Mouse (Mus musculus) stomach, embryonic 16.5 days (tissue): ENCODE measurements around the gene Eif2b5. TPM values are rescaled to one million over a fixed set of nuclear protein-coding genes. Genes with fewer than 3 reads are reported as not detected.
A peak's percentile ranks its signal among the peaks of the same experiment; 100 is the strongest.
"Not testable (repeated sequence)": the region's sequence is repeated elsewhere in the genome, so short reads cannot be mapped to it uniquely, and the experiment has no call there.

Experiments
- ATAC-seq: fragments of 200-750 bp; cut with Nextera tagmentation; 2 replicates; pipeline ENCODE4 v1.8.0; 2017; ENCODE audit warnings: moderate number of reproducible peaks, moderate TSS enrichment; ENCODE audit not compliant: insufficient read depth, low FRiP score
- H3K27ac ChIP-seq: fragments of 300-500 bp; sonication (generic); 2 replicates; pipeline ENCODE4 v1.5.1; 2014; ENCODE audit warnings: low read length
- H3K27me3 ChIP-seq: fragments of 300-500 bp; sonication (generic); 2 replicates; pipeline ENCODE4 v1.6.1; 2014; ENCODE audit warnings: low read length, control low read depth, mixed read lengths; ENCODE audit not compliant: control insufficient read depth, insufficient read depth
- H3K36me3 ChIP-seq: fragments of 300-500 bp; sonication (generic); 2 replicates; pipeline ENCODE4 v1.6.1; 2014; ENCODE audit warnings: low read length; ENCODE audit not compliant: control insufficient read depth, insufficient read depth
- H3K4me1 ChIP-seq: fragments of 300-500 bp; sonication (generic); 2 replicates; pipeline ENCODE4 v1.6.1; 2014; ENCODE audit warnings: low read length, control low read depth, mixed read lengths; ENCODE audit not compliant: control insufficient read depth, insufficient read depth
- H3K4me2 ChIP-seq: fragments of 300-500 bp; sonication (generic); 2 replicates; pipeline ENCODE4 v1.6.1; 2014; ENCODE audit warnings: low read depth, low read length, mixed read lengths
- H3K4me3 ChIP-seq: fragments of 300-500 bp; sonication (generic); replicated peaks from 2 replicates; pipeline ENCODE4 v1.5.1; 2014; ENCODE audit warnings: mild to moderate bottlenecking, low read length
- H3K9ac ChIP-seq: fragments of 300-500 bp; sonication (generic); 2 replicates; pipeline ENCODE4 v1.6.1; 2014; ENCODE audit warnings: low read length
- H3K9me3 ChIP-seq: fragments of 300-500 bp; sonication (generic); replicated peaks from 2 replicates; pipeline ENCODE4 v1.6.1; 2016; ENCODE audit warnings: low read length, control low read depth; ENCODE audit not compliant: control insufficient read depth
- WGBS: fragments of 180-500 bp; shearing (Covaris S2); extraction: QIAGEN DNeasy Blood & Tissue Kit; methylation state at CpG from one replicate; pipeline ENCODE4 v1.1.7; 2014; 5-methylcytosine and 5-hydroxymethylcytosine counted together
- polyA plus RNA-seq: library from polyadenylated mRNA; unstranded; fragments of >200 nt; fragmentation: Nextera tagmentation; extraction: Ambion mirVana; gene quantifications from 2 replicates; pipeline ENCODE4 v1.2.1, GENCODE M21; 2015

The Eif2b5 gene
- polyA plus RNA-seq, 1 experiment from 2014 or later, result 94.7 TPM

GRCm38 (mm10) chr16:20474211-20474610 lies 24.4 kb upstream of the Eif2b5 start:
- Histone ChIP-seq H3K4me1 (0 out of 2 replicates have a peak, but pooled peaks cover 2% of the 10 kb centered on the region), H3K9ac (no peak overlapping the region), H3K27me3 (no peaks in the 10 kb centered on the region), H3K36me3 (no peaks in the 10 kb centered on the region), H3K4me3 (no peak overlapping the region), H3K9me3 (no peaks in the 10 kb centered on the region), H3K4me2 (no peak overlapping the region), H3K27ac (no peak overlapping the region)
- 87% methylated on average over 8 of the region's 8 CpGs for WGBS
- no peak for ATAC-seq

- WGBS, result 78% methylated on average over 6 of the region's 6 CpGs
- ATAC-seq, result no peak
Observed at GRCm38 (mm10) chr16:20474786-20475185, 23.8 kb upstream of the Eif2b5 start.

GRCm38 (mm10) chr16:20475335-20475734 lies 23.3 kb upstream of the Eif2b5 start:
- WGBS, result 76% methylated on average over 1 of the region's 1 CpGs

More at GRCm38 (mm10) chr16:20474786-20475185, 23.8 kb upstream of the Eif2b5 start:
- no peak overlapping the region for H3K27ac ChIP-seq
- H3K9ac ChIP-seq, result no peak overlapping the region
- H3K4me3 ChIP-seq, result no peak overlapping the region
- H3K4me1 ChIP-seq, result 0 out of 2 replicates have a peak, but pooled peaks cover 2% of the 10 kb centered on the region
- H3K36me3 ChIP-seq, result no peaks in the 10 kb centered on the region
- H3K27me3 ChIP-seq, result no peaks in the 10 kb centered on the region
- no peaks in the 10 kb centered on the region for H3K9me3 ChIP-seq
- H3K4me2 ChIP-seq, result no peak overlapping the region

DNA sequence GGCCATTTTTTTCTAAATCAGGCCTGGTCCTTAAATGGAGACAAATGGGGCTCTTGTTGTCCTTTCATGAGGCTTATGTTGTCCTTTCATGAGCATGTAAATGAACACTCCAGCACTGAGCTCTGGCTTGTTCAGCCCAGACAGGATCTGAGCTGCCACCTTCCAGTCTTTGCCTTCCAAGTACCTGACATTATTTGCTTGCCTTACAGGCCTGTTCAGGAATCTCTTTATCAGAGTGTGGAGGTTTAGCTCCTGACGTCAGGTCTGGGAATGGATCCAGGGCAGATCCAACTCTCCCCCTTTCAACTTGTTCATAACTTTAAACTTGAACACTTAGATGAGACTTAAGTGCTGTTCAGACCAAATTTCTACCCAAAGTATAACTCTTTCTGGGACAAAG lies 21.8 kb upstream of the Eif2b5 start:
- Histone ChIP-seq H3K4me2 (no peak overlapping the region), H3K27me3 (no peaks in the 10 kb centered on the region), H3K4me1 (0 out of 2 replicates have a peak, but pooled peaks cover 2% of the 10 kb centered on the region), H3K36me3 (no peaks in the 10 kb centered on the region), H3K4me3 (no peak overlapping the region), H3K9ac (no peak overlapping the region), H3K9me3 (no peaks in the 10 kb centered on the region), H3K27ac (peak overlapping the region; percentile 39; the same call in 1 of the 2 replicates)
- WGBS, result 17% methylated on average over 1 of the region's 1 CpGs
- ATAC-seq, result peak; percentile 86; the same call in 1 of the 2 replicates

More at GRCm38 (mm10) chr16:20475335-20475734, 23.3 kb upstream of the Eif2b5 start:
- Histone ChIP-seq H3K9ac (no peak overlapping the region), H3K4me3 (no peak overlapping the region), H3K9me3 (no peaks in the 10 kb centered on the region), H3K36me3 (no peaks in the 10 kb centered on the region), H3K27me3 (no peaks in the 10 kb centered on the region), H3K27ac (no peak overlapping the region), H3K4me2 (no peak overlapping the region), H3K4me1 (0 out of 2 replicates have a peak, but pooled peaks cover 2% of the 10 kb centered on the region)
- ATAC-seq, result no peak

DNA sequence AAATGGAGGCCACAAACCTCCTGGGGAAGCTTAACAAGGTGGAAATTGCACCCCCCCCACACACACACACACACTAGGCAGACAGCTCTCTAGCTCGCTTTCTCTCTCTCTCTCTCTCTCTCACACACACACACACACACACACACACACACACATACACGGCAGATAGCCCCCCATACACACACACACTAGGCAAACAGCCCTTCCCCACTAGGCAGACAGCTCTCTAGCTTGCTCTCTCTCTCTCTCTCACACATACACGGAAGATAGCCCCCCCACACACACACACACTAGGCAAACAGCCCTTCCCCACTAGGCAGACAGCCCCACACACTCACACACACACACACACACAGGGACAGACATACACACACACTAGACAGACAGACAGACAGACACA lies 21.3 kb upstream of the Eif2b5 start:
- Histone ChIP-seq H3K36me3 (no peaks in the 10 kb centered on the region), H3K27ac (peak overlapping the region; percentile 39; the same call in 1 of the 2 replicates), H3K9me3 (no peaks in the 10 kb centered on the region), H3K9ac (no peak overlapping the region), H3K4me1 (0 out of 2 replicates have a peak, but pooled peaks cover 2% of the 10 kb centered on the region), H3K4me3 (no peak overlapping the region), H3K27me3 (no peaks in the 10 kb centered on the region), H3K4me2 (no peak overlapping the region)
- WGBS, result 26% methylated on average over 3 of the region's 3 CpGs
- peak; percentile 49; the same call in 1 of the 2 replicates for ATAC-seq

GRCm38 (mm10) chr16:20478504-20478903 lies 20.1 kb upstream of the Eif2b5 start:
- WGBS, result 53% methylated on average over 2 of the region's 2 CpGs
- Histone ChIP-seq H3K36me3 (no peaks in the 10 kb centered on the region), H3K9me3 (no peaks in the 10 kb centered on the region), H3K4me2 (no peak overlapping the region), H3K4me3 (no peak overlapping the region), H3K9ac (no peak overlapping the region), H3K27ac (no peak overlapping the region), H3K4me1 (0 out of 2 replicates have a peak, but pooled peaks cover 2% of the 10 kb centered on the region), H3K27me3 (no peaks in the 10 kb centered on the region)
- ATAC-seq, result no peak

GRCm38 (mm10) chr16:20479026-20479760 lies 19.4 kb upstream of the Eif2b5 start:
- not testable (repeated sequence) for ATAC-seq, H3K4me3 ChIP-seq, H3K27me3 ChIP-seq, H3K9me3 ChIP-seq, H3K9ac ChIP-seq, H3K27ac ChIP-seq, H3K36me3 ChIP-seq, H3K4me1 ChIP-seq, H3K4me2 ChIP-seq
- WGBS, result 84% methylated on average over 12 of the region's 12 CpGs

- no peak overlapping the region for H3K9ac ChIP-seq
- 40% methylated on average over 3 of the region's 3 CpGs for WGBS
- H3K27me3 ChIP-seq, result no peaks in the 10 kb centered on the region
- no peaks in the 10 kb centered on the region for H3K36me3 ChIP-seq
- H3K27ac ChIP-seq, result no peak overlapping the region
- H3K4me3 ChIP-seq, result no peak overlapping the region
- no peak for ATAC-seq
- H3K9me3 ChIP-seq, result no peaks in the 10 kb centered on the region
- no peak overlapping the region for H3K4me2 ChIP-seq
- 0 out of 2 replicates have a peak, but pooled peaks cover 2% of the 10 kb centered on the region for H3K4me1 ChIP-seq
Observed at GRCm38 (mm10) chr16:20480115-20480514, 18.5 kb upstream of the Eif2b5 start.

DNA sequence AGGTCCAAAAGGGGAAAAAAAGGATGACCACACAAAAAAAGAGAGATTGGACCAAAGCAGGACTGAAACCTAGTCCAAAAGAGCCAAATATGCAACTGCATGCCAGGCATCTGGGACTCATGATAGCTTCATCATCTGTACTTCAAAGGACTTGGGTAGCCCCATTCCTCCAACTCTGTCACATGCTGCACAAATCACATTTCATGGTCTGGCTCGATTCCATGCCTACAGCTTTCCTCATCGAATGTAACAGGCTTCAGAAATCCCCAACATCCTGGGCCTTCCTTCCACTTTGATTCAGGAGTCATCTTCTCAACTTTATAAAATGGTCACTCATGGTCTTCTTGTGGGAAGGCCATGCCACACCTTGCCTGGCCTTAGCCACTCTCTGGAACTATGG lies 16.9 kb upstream of the Eif2b5 start:
- Histone ChIP-seq H3K36me3 (no peaks in the 10 kb centered on the region), H3K4me3 (no peak overlapping the region), H3K27ac (no peak overlapping the region), H3K4me1 (0 out of 2 replicates have a peak, but pooled peaks cover 2% of the 10 kb centered on the region), H3K9me3 (no peaks in the 10 kb centered on the region), H3K27me3 (no peaks in the 10 kb centered on the region), H3K9ac (no peak overlapping the region), H3K4me2 (no peak overlapping the region)
- 82% methylated on average over 2 of the region's 2 CpGs for WGBS
- ATAC-seq, result no peak
